Mouse (Mus musculus): ENCODE data around the gene Rbbp8nl.
A peak's percentile ranks its signal among the peaks of the same experiment; 100 is the strongest.

Gene Rbbp8nl

GRCm38 (mm10) chr2:180257963-180258865 lies 31.5 kb downstream of the Rbbp8nl start:
- DNase-seq (ENCODE audit: inconsistent ontology term) = no peak

- peak; percentile 99 for DNase-seq (ENCODE audit: inconsistent ontology term)
Measured at GRCm38 (mm10) chr2:180257001-180257521, 32.6 kb downstream of the Rbbp8nl start, which contains the start of gene Rps21. Gene Rps21, plus strand, starts transcription at chr2:180257377.

GRCm38 (mm10) chr2:180256296-180257000 lies 33.2 kb downstream of the Rbbp8nl start:
- no peak for DNase-seq (ENCODE audit: inconsistent ontology term)

- no peak for DNase-seq (ENCODE audit: inconsistent ontology term)
Measured at GRCm38 (mm10) chr2:180255701-180256100, 34.0 kb downstream of the Rbbp8nl start.

GRCm38 (mm10) chr2:180254436-180255209 lies 35.1 kb downstream of the Rbbp8nl start:
- DNase-seq (ENCODE audit: inconsistent ontology term) = no peak

- peak; percentile 74 for DNase-seq (ENCODE audit: inconsistent ontology term)
Measured at GRCm38 (mm10) chr2:180251838-180252237, 37.8 kb downstream of the Rbbp8nl start.

GRCm38 (mm10) chr2:180250930-180251611 lies 38.6 kb downstream of the Rbbp8nl start:
- DNase-seq (ENCODE audit: inconsistent ontology term) = peak; percentile 83

- no peak for DNase-seq (ENCODE audit: inconsistent ontology term)
Measured at GRCm38 (mm10) chr2:180248947-180249660, 40.6 kb downstream of the Rbbp8nl start.

GRCm38 (mm10) chr2:180247916-180248315 lies 41.8 kb downstream of the Rbbp8nl start:
- DNase-seq (ENCODE audit: inconsistent ontology term) = no peak

- no peak for DNase-seq (ENCODE audit: inconsistent ontology term)
Measured at GRCm38 (mm10) chr2:180243108-180243507, 46.6 kb downstream of the Rbbp8nl start.

GRCm38 (mm10) chr2:180238591-180238990 lies 51.1 kb downstream of the Rbbp8nl start:
- DNase-seq (ENCODE audit: inconsistent ontology term) = no peak

GRCm38 (mm10) chr2:180237601-180238345 lies 51.9 kb downstream of the Rbbp8nl start:
- no peak for DNase-seq (ENCODE audit: inconsistent ontology term)

GRCm38 (mm10) chr2:180236930-180237329 lies 52.7 kb downstream of the Rbbp8nl start:
- no peak for DNase-seq (ENCODE audit: inconsistent ontology term)

GRCm38 (mm10) chr2:180236500-180236899 lies 53.2 kb downstream of the Rbbp8nl start:
- no peak for DNase-seq (ENCODE audit: inconsistent ontology term)

- DNase-seq (ENCODE audit: inconsistent ontology term) = no peak
Measured at GRCm38 (mm10) chr2:180235788-180236187, 53.9 kb downstream of the Rbbp8nl start.

- DNase-seq (ENCODE audit: inconsistent ontology term) = peak; percentile 82
Measured at GRCm38 (mm10) chr2:180234980-180235379, 54.7 kb downstream of the Rbbp8nl start.

- no peak for DNase-seq (ENCODE audit: inconsistent ontology term)
Measured at GRCm38 (mm10) chr2:180234353-180234752, 55.3 kb downstream of the Rbbp8nl start.

GRCm38 (mm10) chr2:180233101-180233904 lies 56.4 kb downstream of the Rbbp8nl start:
- no peak for DNase-seq (ENCODE audit: inconsistent ontology term)

- peak; percentile 52 for DNase-seq (ENCODE audit: inconsistent ontology term)
Measured at GRCm38 (mm10) chr2:180230482-180230881, 59.2 kb downstream of the Rbbp8nl start.

All from Muller cell, postnatal 12 days (primary cell).